Mouse (Mus musculus): ENCODE results near the gene Slc17a4.

Gene Slc17a4

GRCm38 (mm10) chr13:23893269-23893593 lies 21.6 kb downstream of the Slc17a4 start:
- DNase-seq (ENCODE audit: extremely low read depth, insufficient read length, low spot score) = no peak

GRCm38 (mm10) chr13:23892592-23893268 lies 22.1 kb downstream of the Slc17a4 start:
- no peak for DNase-seq (ENCODE audit: extremely low read depth, insufficient read length, low spot score)

- DNase-seq (ENCODE audit: extremely low read depth, insufficient read length, low spot score) = no peak
These were observed 25.7 kb downstream of the Slc17a4 start for GRCm38 (mm10) chr13:23889011-23889605.

DNA sequence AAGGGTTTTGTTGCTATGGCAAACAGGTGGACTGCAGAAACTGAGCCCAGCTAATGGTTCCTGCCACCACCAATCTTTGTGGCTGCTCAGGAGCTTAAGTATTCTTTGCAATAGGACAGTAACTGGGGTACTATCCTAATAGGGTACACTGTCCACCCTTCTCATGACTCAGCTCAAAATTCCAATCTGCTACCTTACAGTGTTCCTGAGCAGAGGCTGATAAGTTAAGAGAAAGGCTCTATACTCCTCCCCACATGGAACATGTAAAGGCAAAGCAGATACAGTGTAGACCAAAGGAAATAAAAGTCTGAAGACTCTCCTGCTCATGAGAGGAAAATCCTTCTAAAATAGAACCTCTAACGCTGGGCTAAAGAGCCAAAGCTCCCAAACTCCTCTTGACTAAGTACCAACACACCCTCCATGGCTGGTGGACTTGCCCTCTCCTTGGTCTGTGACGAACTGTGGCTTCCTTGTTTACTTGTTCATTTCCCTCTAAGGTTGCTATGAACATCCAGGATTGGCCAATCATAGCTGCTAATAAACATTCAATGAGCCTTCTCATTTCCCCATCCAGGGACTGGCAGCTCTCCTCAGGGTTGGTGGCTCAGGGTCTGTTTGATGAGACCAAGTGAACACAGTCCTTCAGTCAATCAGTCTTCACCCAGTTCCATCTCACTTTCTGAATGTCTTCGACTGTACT lies 27.6 kb downstream of the Slc17a4 start:
- DNase-seq (ENCODE audit: extremely low read depth, insufficient read length, low spot score) = no peak

- no peak for DNase-seq (ENCODE audit: extremely low read depth, insufficient read length, low spot score)
These were observed 29.3 kb downstream of the Slc17a4 start for GRCm38 (mm10) chr13:23885540-23885939.

- DNase-seq (ENCODE audit: extremely low read depth, insufficient read length, low spot score) = no peak
These were observed 35.2 kb downstream of the Slc17a4 start for GRCm38 (mm10) chr13:23879636-23880035.

- no peak for DNase-seq (ENCODE audit: extremely low read depth, insufficient read length, low spot score)
These were observed 35.7 kb downstream of the Slc17a4 start for GRCm38 (mm10) chr13:23879106-23879505.

- no peak for DNase-seq (ENCODE audit: extremely low read depth, insufficient read length, low spot score)
These were observed 41.7 kb downstream of the Slc17a4 start for GRCm38 (mm10) chr13:23873141-23873540.

DNA sequence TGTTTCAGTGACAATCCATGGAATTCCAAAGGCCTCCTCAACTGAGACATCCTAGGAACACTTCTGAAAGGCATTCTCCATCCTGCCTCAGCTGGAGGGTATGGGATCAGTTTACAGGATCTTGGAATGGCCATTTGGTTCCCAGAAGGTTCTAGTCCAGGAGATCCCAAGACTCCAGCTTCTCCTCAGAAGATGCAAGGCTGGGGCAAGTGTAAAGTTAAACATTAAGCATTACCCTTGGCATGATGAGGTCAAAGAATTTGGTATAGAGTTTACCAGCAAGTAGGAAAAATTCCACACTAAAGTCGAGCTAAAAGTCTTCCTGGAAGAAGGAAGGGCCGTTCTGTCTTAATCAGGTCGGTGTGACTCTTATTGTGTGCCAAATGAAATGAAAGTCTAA lies 44.8 kb downstream of the Slc17a4 start:
- DNase-seq (ENCODE audit: extremely low read depth, insufficient read length, low spot score) = no peak

GRCm38 (mm10) chr13:23868790-23869533 lies 45.8 kb downstream of the Slc17a4 start:
- DNase-seq (ENCODE audit: extremely low read depth, insufficient read length, low spot score) = no peak

DNA sequence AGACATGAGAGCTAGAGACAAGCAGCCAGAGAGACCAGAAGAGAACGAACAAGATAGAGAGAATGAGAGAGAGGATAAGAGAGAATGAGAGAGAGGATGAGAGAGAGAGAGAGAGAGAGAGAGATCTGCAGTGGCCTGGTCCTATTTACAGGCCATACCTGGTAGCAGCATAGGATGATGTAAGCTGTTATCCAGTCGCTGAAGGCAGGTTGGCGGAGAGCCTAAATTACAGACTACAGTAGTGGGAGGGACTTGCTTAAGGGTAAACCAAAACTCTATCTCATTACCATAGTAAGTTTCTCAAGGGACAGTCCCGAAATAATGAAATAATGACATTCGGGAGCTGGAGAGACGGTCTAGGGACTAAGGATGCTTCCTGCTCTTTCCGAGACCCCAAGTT lies 47.4 kb downstream of the Slc17a4 start, which contains the start of gene Slc17a1:
Gene Slc17a1, plus strand, starts transcription at position 346 of the 400 bp plus-strand sequence.
- DNase-seq (ENCODE audit: extremely low read depth, insufficient read length, low spot score) = no peak

DNA sequence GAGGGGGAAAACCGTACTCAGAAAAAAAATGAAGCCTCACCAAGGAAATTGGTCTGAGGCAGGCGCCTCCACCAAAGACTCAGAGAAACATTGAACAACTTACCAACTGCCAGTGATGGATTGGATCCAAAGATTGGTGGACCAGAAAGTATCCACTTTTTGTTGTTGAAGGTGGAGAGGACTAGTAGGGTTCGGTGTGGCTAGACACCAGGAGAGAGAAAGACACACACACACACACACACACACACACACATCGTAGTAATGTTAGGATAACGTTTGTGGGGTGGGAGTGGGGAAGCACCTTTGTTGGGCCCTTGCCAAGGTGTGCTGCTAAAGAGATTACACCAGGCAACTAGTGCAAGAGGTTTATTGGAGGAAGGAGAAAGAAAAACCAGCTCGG lies 47.8 kb downstream of the Slc17a4 start:
- DNase-seq (ENCODE audit: extremely low read depth, insufficient read length, low spot score) = no peak

DNA sequence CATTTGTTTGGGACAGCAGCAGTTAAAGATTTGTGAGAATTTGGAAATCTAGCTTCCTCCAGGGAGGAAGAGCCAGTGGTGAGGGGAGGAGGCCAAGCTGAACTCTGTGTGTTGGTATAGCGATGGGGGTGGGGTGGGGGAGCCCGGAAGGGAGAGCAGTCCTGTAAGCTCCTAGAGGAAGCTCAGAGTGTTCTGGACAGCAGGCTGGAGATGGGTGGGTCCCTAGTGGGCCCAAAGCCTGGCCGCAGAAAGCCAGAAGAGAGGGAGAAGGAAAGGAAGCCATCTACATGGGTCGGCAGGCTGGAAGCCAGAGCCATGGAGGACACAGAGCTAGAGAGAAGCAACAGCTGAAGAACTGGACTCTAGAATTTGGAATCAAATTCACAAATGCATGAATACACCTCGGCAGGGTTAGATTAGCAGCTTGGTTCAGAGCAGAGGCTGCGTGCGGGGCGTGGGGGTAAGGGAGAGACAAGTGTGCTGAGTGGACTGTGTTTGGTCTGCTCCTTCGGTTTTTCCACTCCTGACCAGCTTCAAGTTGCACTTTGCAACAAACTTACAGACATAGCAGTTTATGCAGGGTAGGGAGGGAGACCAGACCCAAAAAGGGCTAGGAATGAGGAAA lies 48.6 kb downstream of the Slc17a4 start:
- DNase-seq (ENCODE audit: extremely low read depth, insufficient read length, low spot score) = no peak

DNA sequence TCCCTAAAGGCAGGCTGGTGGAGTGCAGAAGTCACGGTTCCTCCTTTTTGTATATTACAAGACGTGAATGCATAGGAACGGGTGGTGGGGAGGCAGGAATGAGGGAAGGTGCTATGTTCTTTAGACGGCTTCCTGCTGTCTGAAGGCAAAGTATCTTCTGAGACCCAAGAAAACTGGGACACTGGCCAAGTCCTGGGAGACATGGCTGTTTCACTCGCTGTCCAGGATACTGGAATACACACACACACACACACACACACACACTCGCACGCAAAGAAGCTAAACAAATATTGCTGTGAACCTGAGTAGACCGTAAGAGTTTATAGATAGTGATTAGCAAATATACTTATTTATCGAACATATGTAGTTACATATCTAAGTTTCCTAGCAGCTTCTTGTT lies 50.1 kb downstream of the Slc17a4 start:
- no peak for DNase-seq (ENCODE audit: extremely low read depth, insufficient read length, low spot score)

GRCm38 (mm10) chr13:23861815-23862214 lies 53.0 kb downstream of the Slc17a4 start:
- DNase-seq (ENCODE audit: extremely low read depth, insufficient read length, low spot score) = no peak

- DNase-seq (ENCODE audit: extremely low read depth, insufficient read length, low spot score) = no peak
These were observed 58.4 kb downstream of the Slc17a4 start for GRCm38 (mm10) chr13:23856401-23856800.

DNA sequence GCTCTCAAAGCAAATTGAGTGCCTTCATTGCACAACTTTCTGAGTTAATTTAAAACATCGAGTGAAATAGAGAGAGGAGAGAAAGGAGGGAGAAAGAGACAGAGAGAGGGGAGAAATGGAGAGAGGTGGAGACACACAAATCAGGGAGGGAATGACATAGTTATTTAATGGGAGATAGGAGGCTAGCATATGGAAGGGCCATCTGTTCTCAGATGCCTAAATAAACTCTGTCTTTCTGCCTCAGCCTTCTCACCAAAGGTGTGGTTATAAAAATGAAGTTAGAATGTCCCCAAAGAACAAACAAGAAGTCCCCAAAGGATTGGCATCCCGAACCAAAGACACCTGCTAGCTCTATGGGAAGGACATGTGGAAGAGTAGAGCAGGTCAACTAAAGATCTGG lies 65.5 kb downstream of the Slc17a4 start:
- no peak for DNase-seq (ENCODE audit: extremely low read depth, insufficient read length, low spot score)

All from 3134 (cell line).